Mouse (Mus musculus) liver, embryonic 16.5 days (tissue): ENCODE results near the gene Dusp23. TPM values are rescaled to one million over a fixed set of nuclear protein-coding genes. Genes with fewer than 3 reads are reported as not detected.

ENCODE experiments used
- ATAC-seq: fragments of 200-750 bp; cut with Nextera tagmentation; 2 replicates; pipeline ENCODE4 v1.8.0; 2017; ENCODE audit warnings: low read depth, mild to moderate bottlenecking, moderate number of reproducible peaks, moderate library complexity
- H3K27ac ChIP-seq: fragments of 300-500 bp; sonication (generic); 2 replicates; pipeline ENCODE4 v1.5.1; 2014; ENCODE audit warnings: mild to moderate bottlenecking, low read length
- H3K27me3 ChIP-seq: fragments of 300-500 bp; sonication (generic); 2 replicates; pipeline ENCODE4 v1.6.1; 2014; ENCODE audit warnings: low read depth, low read length, mixed read lengths; ENCODE audit not compliant: control insufficient read depth, insufficient read depth
- H3K36me3 ChIP-seq: fragments of 300-500 bp; sonication (generic); 2 replicates; pipeline ENCODE4 v1.6.1; 2014; ENCODE audit warnings: mild to moderate bottlenecking; ENCODE audit not compliant: control insufficient read depth, insufficient read depth
- H3K4me1 ChIP-seq: fragments of 300-500 bp; sonication (generic); 2 replicates; pipeline ENCODE4 v1.6.1; 2014; ENCODE audit warnings: low read depth, low read length, mixed read lengths; ENCODE audit not compliant: control insufficient read depth
- H3K4me2 ChIP-seq: fragments of 300-500 bp; sonication (generic); 2 replicates; pipeline ENCODE4 v1.6.1; 2014; ENCODE audit warnings: low read depth, low read length, mixed read lengths
- H3K4me3 ChIP-seq: fragments of 300-500 bp; sonication (generic); 2 replicates; pipeline ENCODE4 v1.5.1; 2014; ENCODE audit warnings: low read depth, mild to moderate bottlenecking, low read length
- H3K9ac ChIP-seq: fragments of 300-500 bp; sonication (generic); 2 replicates; pipeline ENCODE4 v1.6.1; 2014; ENCODE audit warnings: low read depth, low read length
- H3K9me3 ChIP-seq: fragments of 300-500 bp; sonication (generic); replicated peaks from 2 replicates; pipeline ENCODE4 v1.6.1; 2016; ENCODE audit warnings: low read length; ENCODE audit not compliant: control insufficient read depth
- WGBS: fragments of 180-500 bp; shearing (Covaris S2); extraction: QIAGEN DNeasy Blood & Tissue Kit; methylation state at CpG from one replicate; pipeline ENCODE4 v1.1.7; 2014; ENCODE audit not compliant: insufficient replicate concordance; 5-methylcytosine and 5-hydroxymethylcytosine counted together
- polyA plus RNA-seq: library from polyadenylated mRNA; unstranded; fragments of >200 nt; fragmentation: Nextera tagmentation; extraction: Ambion mirVana; gene quantifications from 2 replicates; pipeline ENCODE4 v1.2.1, GENCODE M21; 2015

The Dusp23 gene
- polyA plus RNA-seq, 1 experiment from 2014 or later, result 5.6 TPM

DNA sequence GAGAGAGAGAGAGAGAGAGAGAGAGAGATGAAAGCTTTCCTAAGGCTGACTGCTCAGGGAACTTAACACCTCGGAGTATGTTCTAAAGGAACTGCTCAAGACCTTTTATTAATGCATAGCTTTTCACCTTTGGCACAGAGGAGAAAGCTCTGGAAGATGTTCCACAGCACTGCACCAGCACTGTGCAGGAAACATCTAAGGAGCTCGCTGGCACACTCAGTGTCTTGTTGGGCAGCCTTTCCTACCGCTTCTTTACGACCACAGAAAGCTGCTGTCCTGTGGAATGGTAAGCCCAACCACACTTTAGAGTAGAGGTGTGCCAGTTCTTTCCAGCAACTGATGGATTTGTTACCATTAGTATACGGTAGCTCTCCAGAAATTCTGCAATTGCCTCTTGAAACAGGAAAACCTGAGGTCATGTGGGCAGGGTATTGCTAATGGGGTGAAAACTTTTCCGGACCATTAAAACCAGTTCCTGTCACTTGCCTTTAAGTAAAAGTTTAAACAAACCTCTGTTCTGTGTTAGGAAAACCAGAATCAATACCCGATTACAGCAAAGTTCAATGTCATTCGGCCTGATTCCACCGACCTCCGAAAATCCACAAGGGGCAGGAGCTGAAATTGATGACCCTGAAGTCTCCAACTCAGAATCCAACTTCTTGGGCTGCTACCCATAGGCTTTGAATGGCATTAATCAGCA lies 18.7 kb upstream of the Dusp23 start:
- Histone ChIP-seq H3K9me3 (no peaks in the 10 kb centered on the region), H3K27me3 (no peaks in the 10 kb centered on the region), H3K36me3 (no peaks in the 10 kb centered on the region), H3K9ac (no peak overlapping the region), H3K4me3 (no peak overlapping the region), H3K4me1 (no peaks in the 10 kb centered on the region), H3K27ac (peak overlapping the region; percentile 18; the same call in 1 of the 2 replicates), H3K4me2 (peak overlapping the region; percentile 18; the same call in 1 of the 2 replicates)
- WGBS, result 55% methylated on average over 10 of the region's 10 CpGs
- ATAC-seq, result peak; percentile 52

DNA sequence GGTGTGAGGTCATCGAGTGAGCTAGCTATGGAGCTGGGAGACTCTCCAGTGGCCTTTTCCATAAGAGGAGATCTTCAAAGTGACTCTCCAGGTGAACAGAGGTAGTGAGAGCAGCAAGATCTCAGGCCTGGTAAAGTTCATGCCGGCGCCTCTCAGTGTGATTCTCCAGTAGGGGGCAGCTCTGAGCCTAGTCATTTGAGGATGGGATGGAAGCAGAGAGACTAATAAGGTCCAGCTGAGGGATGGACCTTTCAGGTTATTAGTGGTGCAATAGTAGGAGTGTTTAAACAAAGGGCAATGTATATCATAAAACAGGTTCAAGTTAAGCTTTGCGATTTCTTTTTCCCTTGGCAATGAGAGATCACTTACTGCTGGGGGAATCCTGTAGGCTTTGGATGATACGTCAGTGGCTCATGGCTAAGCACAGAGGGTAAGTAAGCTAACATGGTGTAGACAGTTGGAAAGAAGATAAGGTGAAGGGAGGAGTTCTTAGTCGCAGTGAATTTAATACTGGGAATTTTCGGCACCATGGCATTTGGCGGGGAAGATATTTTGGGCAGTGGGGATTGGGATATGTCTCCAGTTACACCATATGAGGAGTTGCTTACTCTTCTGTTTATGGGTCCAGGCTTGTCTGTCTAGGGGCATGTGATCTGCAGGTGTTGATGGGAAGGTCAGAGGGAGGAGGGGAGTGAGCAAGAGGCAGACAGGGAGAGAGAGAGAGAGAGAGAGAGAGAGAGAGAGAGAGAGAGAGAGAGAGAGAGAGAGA lies 17.9 kb upstream of the Dusp23 start:
- Histone ChIP-seq H3K27ac (no peak overlapping the region), H3K4me1 (no peaks in the 10 kb centered on the region), H3K4me2 (no peak overlapping the region), H3K4me3 (no peak overlapping the region), H3K9ac (no peak overlapping the region), H3K27me3 (no peaks in the 10 kb centered on the region), H3K36me3 (no peaks in the 10 kb centered on the region), H3K9me3 (no peaks in the 10 kb centered on the region)
- 54% methylated on average over 8 of the region's 8 CpGs for WGBS
- 0 out of 2 replicates have a peak, but pooled peaks have one; percentile 22 for ATAC-seq

DNA sequence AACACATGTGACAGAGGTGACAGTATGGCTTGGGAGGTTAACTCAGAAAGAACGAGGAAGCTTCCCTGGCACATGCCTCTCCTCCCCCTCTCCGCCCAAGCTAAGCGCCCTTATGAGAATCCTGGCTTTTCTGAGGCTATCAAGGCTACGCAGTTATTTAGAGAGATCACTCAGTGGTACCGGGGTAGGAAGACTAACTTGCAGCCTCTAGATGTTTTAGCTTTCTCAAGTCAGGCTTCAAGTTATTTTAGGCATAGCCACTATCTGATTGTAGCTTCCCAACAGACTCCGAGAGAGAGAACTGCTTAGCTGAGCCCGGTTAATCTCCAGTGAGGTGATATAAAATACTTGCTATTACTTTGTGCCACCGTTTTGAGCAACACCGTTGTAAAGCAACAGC lies 16.6 kb upstream of the Dusp23 start:
- 53% methylated on average over 9 of the region's 9 CpGs for WGBS
- no peak overlapping the region for H3K4me3 ChIP-seq
- no peaks in the 10 kb centered on the region for H3K9me3 ChIP-seq
- ATAC-seq, result no peak
- H3K27ac ChIP-seq, result no peak overlapping the region
- no peak overlapping the region for H3K4me2 ChIP-seq
- H3K27me3 ChIP-seq, result no peaks in the 10 kb centered on the region
- no peaks in the 10 kb centered on the region for H3K4me1 ChIP-seq
- no peak overlapping the region for H3K9ac ChIP-seq
- H3K36me3 ChIP-seq, result no peaks in the 10 kb centered on the region

DNA sequence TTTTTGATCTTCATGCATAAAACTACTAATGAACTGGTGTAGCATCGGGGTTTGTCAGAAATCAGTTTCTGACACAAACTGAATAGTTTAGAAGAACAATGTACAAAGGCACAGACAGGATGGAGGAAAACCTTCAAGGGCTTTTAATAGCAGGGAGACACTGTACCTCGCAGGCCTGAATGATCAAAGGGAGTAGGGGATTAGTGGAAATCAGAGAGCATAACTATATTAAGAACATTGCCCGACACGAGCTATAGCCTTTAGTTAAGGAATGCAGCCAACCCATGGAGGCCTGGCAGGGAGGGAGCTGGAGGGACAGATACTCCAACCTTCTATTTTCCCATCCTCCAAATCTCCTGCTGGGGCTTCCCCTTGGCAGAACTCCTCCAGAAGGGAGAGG lies 14.5 kb upstream of the Dusp23 start:
- ATAC-seq, result no peak
- H3K4me3 ChIP-seq, result no peak overlapping the region
- no peak overlapping the region for H3K9ac ChIP-seq
- H3K27me3 ChIP-seq, result no peaks in the 10 kb centered on the region
- no peak overlapping the region for H3K27ac ChIP-seq
- WGBS, result 44% methylated on average over 4 of the region's 4 CpGs
- H3K9me3 ChIP-seq, result no peaks in the 10 kb centered on the region
- no peak overlapping the region for H3K4me2 ChIP-seq
- no peaks in the 10 kb centered on the region for H3K36me3 ChIP-seq
- H3K4me1 ChIP-seq, result no peaks in the 10 kb centered on the region

DNA sequence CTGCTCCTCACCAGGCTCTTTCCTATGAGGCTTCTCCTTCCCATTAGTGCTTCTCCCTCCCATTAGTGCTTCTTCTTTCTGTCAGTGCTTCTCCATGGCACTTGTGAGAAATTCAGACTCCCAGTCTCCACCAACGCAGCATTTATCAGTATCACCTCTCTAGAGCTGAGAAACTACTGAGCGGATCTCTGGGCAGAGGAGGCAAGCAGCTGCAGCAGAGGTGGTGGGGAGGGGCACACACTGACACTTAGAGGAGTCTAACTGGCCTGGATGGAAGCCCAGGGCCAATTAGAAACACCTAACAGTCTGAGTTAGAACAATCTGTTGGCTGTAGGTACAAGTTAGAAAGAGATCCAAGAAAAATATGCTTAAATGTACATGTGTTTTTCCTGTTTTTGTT lies 6.0 kb upstream of the Dusp23 start:
- H3K4me2 ChIP-seq, result no peak overlapping the region
- H3K4me3 ChIP-seq, result no peak overlapping the region
- no peaks in the 10 kb centered on the region for H3K27me3 ChIP-seq
- 39% methylated on average over 2 of the region's 2 CpGs for WGBS
- H3K9me3 ChIP-seq, result no peaks in the 10 kb centered on the region
- H3K36me3 ChIP-seq, result no peaks in the 10 kb centered on the region
- H3K9ac ChIP-seq, result no peak overlapping the region
- no peaks in the 10 kb centered on the region for H3K4me1 ChIP-seq
- no peak overlapping the region for H3K27ac ChIP-seq
- ATAC-seq, result no peak

DNA sequence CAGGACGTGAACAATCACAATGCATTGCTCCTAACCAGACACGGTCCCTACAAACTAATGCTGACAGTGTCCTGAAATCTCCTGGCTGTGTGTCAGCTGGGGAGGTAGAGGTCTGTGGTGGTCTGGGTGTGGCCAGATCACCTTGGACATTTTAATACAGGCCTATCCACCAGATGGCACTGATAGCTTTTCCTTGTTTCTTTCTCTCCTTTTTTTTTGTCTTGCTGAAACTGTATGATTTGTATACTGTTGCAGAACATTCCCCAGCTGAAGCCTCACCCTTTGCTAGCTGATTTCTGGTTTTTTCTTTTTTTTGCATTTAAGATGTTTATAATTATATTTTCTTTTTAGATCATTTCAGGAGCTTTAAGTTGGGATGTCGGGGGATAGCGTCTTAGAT lies 5.0 kb upstream of the Dusp23 start:
- Histone ChIP-seq H3K27ac (no peak overlapping the region), H3K36me3 (no peaks in the 10 kb centered on the region)
- WGBS, result 62% methylated on average over 4 of the region's 4 CpGs

DNA sequence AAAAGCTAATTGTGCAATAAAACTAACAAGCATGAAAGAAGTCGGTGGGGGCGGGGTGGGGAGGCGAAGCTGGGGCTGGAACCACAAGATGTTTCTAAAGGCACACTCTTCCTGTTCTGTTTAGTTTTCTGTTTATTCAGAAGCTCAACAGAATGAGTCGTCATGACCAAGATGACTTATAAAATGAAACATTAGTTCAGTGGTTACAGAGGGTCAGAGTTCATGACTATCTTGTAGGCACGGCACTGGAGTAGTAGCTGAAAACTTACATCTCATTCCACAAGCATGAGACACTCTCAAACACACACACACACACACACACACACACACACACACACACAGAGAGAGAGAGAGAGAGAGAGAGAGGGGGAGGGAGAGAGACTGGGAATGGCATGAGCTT lies 3.5 kb upstream of the Dusp23 start:
- Histone ChIP-seq H3K4me2 (no peak overlapping the region), H3K4me3 (no peak overlapping the region)

More for the DNA sequence above, 5.0 kb upstream of the Dusp23 start:
- Histone ChIP-seq H3K4me2 (no peak overlapping the region), H3K9ac (no peak overlapping the region), H3K4me3 (no peak overlapping the region), H3K4me1 (no peaks in the 10 kb centered on the region), H3K27me3 (no peaks in the 10 kb centered on the region), H3K9me3 (no peaks in the 10 kb centered on the region)
- ATAC-seq, result no peak

DNA sequence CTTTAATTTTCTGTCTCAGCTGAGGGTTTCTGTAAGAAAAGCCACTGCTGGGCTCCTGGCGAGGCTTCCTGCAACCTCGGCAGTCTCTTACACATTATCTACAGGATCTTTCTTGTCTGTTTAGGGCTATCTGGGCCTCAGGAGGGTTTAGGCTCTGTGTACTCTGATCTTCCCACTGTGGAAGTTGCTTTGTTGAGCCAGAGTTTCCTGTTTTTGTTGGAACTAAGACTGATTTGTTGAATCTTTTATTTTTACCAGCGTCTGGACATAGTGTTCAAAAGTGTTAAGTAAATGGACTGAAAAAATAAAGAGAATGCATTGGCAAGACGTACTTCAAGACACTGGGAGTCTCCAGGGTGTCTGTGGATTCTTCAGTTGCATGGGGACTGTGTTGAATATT lies 2.5 kb upstream of the Dusp23 start:
- Histone ChIP-seq H3K4me1 (no peaks in the 10 kb centered on the region; the same call in 1 of the 2 replicates), H3K9ac (no peak overlapping the region), H3K9me3 (no peaks in the 10 kb centered on the region), H3K36me3 (no peaks in the 10 kb centered on the region), H3K4me3 (no peak overlapping the region), H3K4me2 (no peak overlapping the region), H3K27ac (no peak overlapping the region), H3K27me3 (no peaks in the 10 kb centered on the region)
- ATAC-seq, result no peak
- 19% methylated on average over 4 of the region's 4 CpGs for WGBS

More for the DNA sequence above, 3.5 kb upstream of the Dusp23 start:
- 62% methylated on average over 5 of the region's 5 CpGs for WGBS
- Histone ChIP-seq H3K27me3 (no peaks in the 10 kb centered on the region), H3K27ac (no peak overlapping the region), H3K36me3 (no peaks in the 10 kb centered on the region), H3K9ac (no peak overlapping the region), H3K9me3 (no peaks in the 10 kb centered on the region), H3K4me1 (no peaks in the 10 kb centered on the region; the same call in 1 of the 2 replicates)
- ATAC-seq, result no peak

DNA sequence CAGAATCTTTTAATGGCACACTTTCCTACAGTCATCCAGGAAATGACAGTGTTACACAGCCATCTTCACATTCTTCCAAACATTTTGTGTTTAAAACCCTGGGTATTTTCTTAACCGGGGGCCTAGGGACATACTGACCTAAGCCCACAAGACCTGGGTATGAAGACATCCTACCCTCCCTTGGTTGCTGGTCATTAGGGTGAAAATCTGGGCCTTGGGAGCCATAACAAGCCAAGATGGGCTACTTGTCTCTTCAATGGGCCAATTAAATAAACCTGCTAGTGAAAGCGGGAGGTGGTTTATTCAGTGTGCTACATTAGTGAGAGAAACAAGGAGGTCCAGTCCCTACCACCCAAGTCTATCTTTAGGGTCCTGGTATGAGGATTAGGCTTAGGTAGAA lies 1.4 kb upstream of the Dusp23 start:
- no peaks in the 10 kb centered on the region for H3K9me3 ChIP-seq
- no peaks in the 10 kb centered on the region; the same call in 1 of the 2 replicates for H3K4me1 ChIP-seq
- H3K27ac ChIP-seq, result no peak overlapping the region
- 72% methylated on average over 2 of the region's 2 CpGs for WGBS
- H3K9ac ChIP-seq, result no peak overlapping the region
- no peaks in the 10 kb centered on the region for H3K27me3 ChIP-seq
- no peak overlapping the region for H3K4me2 ChIP-seq
- ATAC-seq, result no peak
- no peak overlapping the region for H3K4me3 ChIP-seq
- H3K36me3 ChIP-seq, result no peaks in the 10 kb centered on the region
